Mouse (Mus musculus) forebrain, embryonic 15.5 days (tissue): ENCODE measurements around the gene Krtap5-3. TPM values are rescaled to one million over a fixed set of nuclear protein-coding genes. Genes with fewer than 3 reads are reported as not detected.
"Not testable (repeated sequence)": the region's sequence is repeated elsewhere in the genome, so short reads cannot be mapped to it uniquely, and the experiment has no call there.

Source experiments
- ATAC-seq: fragments of 200-750 bp; cut with Nextera tagmentation; replicated peaks from 2 replicates; pipeline ENCODE4 v1.8.0; 2017; ENCODE audit warnings: mild to moderate bottlenecking, moderate TSS enrichment, moderate library complexity
- H3K27ac ChIP-seq: fragments of 300-500 bp; sonication (generic); replicated peaks from 2 replicates; pipeline ENCODE4 v1.5.1; 2015; ENCODE audit warnings: mild to moderate bottlenecking, inconsistent platforms
- H3K27me3 ChIP-seq: fragments of 300-500 bp; sonication (generic); 2 replicates; pipeline ENCODE4 v1.6.1; 2015; ENCODE audit warnings: inconsistent platforms
- H3K36me3 ChIP-seq: fragments of 300-500 bp; sonication (generic); 2 replicates; pipeline ENCODE4 v1.6.1; 2015; ENCODE audit warnings: mild to moderate bottlenecking, inconsistent platforms
- H3K4me1 ChIP-seq: fragments of 300-500 bp; sonication (generic); 2 replicates; pipeline ENCODE4 v1.6.1; 2015; ENCODE audit warnings: inconsistent platforms
- H3K4me2 ChIP-seq: fragments of 300-500 bp; sonication (generic); replicated peaks from 2 replicates; pipeline ENCODE4 v1.6.1; 2015; ENCODE audit warnings: mild to moderate bottlenecking, inconsistent platforms
- H3K4me3 ChIP-seq: fragments of 300-500 bp; sonication (generic); 2 replicates; pipeline ENCODE4 v1.5.1; 2015; ENCODE audit warnings: mild to moderate bottlenecking, inconsistent platforms
- H3K9ac ChIP-seq: fragments of 300-500 bp; sonication (generic); replicated peaks from 2 replicates; pipeline ENCODE4 v1.6.1; 2015; ENCODE audit warnings: mild to moderate bottlenecking, inconsistent platforms
- H3K9me3 ChIP-seq: fragments of 300-500 bp; sonication (generic); 2 replicates; pipeline ENCODE4 v1.6.1; 2016; ENCODE audit warnings: inconsistent platforms
- WGBS: fragments of 180-500 bp; shearing (Covaris S2); methylation state at CpG from one replicate; pipeline ENCODE4 v1.1.7; 2015; ENCODE audit warnings: mixed read lengths; 5-methylcytosine and 5-hydroxymethylcytosine counted together
- polyA plus RNA-seq: library from polyadenylated mRNA; unstranded; fragments of >200 nt; fragmentation: Nextera tagmentation; extraction: Ambion mirVana; gene quantifications from 2 replicates; pipeline ENCODE4 v1.2.1, GENCODE M21; 2015

Gene Krtap5-3
- polyA plus RNA-seq = not detected in 2 replicates

DNA sequence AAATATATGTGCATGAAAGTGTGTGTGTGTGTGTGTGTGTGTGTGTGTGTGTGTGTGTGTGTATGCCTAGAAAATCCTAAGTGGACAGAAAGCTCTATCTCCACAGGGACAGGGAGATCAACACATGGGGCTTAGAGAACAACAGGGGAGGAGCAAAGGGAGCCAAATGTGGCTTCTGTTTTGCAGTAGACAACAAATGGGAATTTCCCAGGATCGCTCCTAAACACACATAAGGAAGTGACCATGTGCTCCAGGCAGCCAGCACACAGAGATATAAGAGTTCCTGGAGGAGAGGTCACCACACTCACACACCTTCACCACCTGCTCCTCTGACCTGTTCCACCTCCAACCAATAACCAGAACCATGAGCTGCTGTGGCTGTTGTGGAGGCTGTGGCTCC lies at the start of gene Krtap5-3:
Krtap5-3 (plus strand) TSS at position 301 of the 400 bp plus-strand sequence.
- H3K9ac ChIP-seq = no peak within 1 kb of the TSS
- no peaks in the 10 kb centered on the region for H3K9me3 ChIP-seq
- H3K36me3 ChIP-seq = no peaks in the 10 kb centered on the region
- WGBS = 76% methylated on average over 1 of the region's 1 CpGs
- no peaks in the 10 kb centered on the region for H3K4me1 ChIP-seq
- H3K4me2 ChIP-seq = no peak within 1 kb of the TSS
- no peak within 1 kb of the TSS for H3K4me3 ChIP-seq
- H3K27me3 ChIP-seq = no peaks in the 10 kb centered on the region
- no peak for ATAC-seq
- H3K27ac ChIP-seq = no peak within 1 kb of the TSS

DNA sequence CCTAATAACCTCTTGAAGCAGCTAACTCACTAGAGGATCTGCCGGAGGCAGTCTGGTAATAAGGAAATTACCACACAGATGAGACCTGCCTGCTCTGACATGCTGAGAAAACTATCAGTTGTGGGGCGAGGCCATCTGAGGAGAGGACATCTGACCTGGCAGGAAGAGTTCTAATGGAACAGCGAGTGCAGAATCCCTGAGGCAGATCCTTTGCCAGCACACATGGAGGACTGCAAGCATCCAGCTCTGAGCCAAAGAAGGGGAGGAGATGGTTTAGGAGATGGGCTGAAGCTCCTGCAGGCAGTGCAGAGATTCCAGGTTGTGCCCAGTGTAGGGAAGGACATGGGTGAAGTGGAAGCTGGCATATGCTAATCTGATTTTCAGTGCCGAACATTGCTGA lies 49.0 kb upstream of the Krtap5-3 start:
- 85% methylated on average over 4 of the region's 4 CpGs for WGBS
- Histone ChIP-seq H3K36me3 (no peaks in the 10 kb centered on the region), H3K4me2 (no peak overlapping the region), H3K27me3 (no peaks in the 10 kb centered on the region), H3K9me3 (no peaks in the 10 kb centered on the region), H3K4me3 (no peak overlapping the region), H3K4me1 (no peaks in the 10 kb centered on the region), H3K27ac (no peak overlapping the region), H3K9ac (no peak overlapping the region)
- ATAC-seq = no peak

DNA sequence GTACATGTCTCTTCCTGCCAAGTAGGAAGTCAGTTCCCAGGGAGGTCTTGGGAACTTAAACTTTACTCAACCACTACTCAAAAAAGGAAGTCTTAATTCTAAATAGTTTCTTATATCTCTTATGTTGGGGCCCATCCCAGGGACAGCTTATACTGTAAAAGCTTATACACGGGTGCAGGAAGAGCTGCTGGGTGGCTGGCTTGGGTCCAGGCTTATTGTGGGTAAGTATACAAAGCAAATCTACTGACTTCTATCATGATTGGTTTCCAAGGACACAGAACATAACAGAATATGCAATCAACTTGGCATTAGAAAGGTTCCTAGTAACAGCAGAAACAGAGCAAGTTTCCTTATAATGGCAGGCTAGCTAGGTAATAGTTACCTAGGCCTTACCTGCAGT lies 45.9 kb upstream of the Krtap5-3 start:
- Histone ChIP-seq H3K4me1 (no peaks in the 10 kb centered on the region), H3K27ac (no peak overlapping the region), H3K9ac (no peak overlapping the region), H3K4me3 (no peak overlapping the region), H3K36me3 (no peaks in the 10 kb centered on the region), H3K27me3 (no peaks in the 10 kb centered on the region), H3K4me2 (no peak overlapping the region), H3K9me3 (no peaks in the 10 kb centered on the region)
- WGBS = 48% methylated on average over 1 of the region's 1 CpGs
- no peak for ATAC-seq

DNA sequence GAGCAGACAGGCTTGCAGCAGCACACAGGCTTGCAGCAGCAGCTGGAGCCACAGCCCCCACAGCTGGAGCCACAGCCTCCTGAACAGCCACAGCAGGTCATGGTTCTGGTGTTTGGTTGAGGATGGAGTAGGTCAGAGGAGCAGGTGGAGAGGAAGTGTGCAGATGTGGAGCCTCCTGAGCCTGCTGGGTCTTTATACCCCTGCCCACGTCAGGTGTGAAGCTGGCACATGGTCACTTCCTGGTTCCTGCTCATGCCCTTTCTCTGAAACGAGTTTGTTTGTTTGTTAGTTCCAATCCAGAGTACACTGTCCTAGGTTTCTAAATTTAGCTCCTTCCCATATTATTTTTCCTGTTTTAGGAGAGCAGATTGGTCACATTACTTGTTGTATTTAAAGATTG lies 44.2 kb upstream of the Krtap5-3 start, which contains the start of gene Gm29735:
Gm29735 (minus strand) TSS at position 101 of the 400 bp plus-strand sequence.
- not testable (repeated sequence) for H3K4me1 ChIP-seq, H3K9ac ChIP-seq, H3K27ac ChIP-seq, H3K4me3 ChIP-seq, ATAC-seq, H3K27me3 ChIP-seq, H3K36me3 ChIP-seq, H3K4me2 ChIP-seq, H3K9me3 ChIP-seq
- 53% methylated on average over 2 of the region's 2 CpGs for WGBS

DNA sequence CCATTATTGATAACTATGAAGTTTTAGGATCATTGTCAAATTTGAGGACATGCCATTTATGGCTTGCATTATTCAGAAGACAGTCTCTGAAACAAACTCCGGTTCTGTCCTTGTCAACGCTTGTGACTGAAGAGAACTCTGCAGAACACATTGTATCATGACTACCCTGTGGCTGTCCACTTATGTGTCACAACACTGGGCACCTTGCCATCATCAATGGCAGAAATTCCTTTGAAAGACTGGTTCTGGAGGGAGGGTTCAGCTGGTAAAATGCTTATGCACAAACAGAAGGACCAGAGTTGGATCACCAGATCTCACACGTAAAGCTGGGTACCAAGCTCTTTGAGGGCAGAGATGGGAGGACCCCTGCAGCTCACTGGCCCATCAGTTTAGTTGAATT lies 41.8 kb upstream of the Krtap5-3 start:
- no peaks in the 10 kb centered on the region for H3K4me1 ChIP-seq
- ATAC-seq = no peak
- no peak overlapping the region for H3K4me2 ChIP-seq
- H3K36me3 ChIP-seq = no peaks in the 10 kb centered on the region
- H3K4me3 ChIP-seq = no peak overlapping the region
- no peak overlapping the region for H3K9ac ChIP-seq
- 87% methylated on average over 3 of the region's 3 CpGs for WGBS
- no peaks in the 10 kb centered on the region for H3K9me3 ChIP-seq
- no peak overlapping the region for H3K27ac ChIP-seq
- H3K27me3 ChIP-seq = no peaks in the 10 kb centered on the region

DNA sequence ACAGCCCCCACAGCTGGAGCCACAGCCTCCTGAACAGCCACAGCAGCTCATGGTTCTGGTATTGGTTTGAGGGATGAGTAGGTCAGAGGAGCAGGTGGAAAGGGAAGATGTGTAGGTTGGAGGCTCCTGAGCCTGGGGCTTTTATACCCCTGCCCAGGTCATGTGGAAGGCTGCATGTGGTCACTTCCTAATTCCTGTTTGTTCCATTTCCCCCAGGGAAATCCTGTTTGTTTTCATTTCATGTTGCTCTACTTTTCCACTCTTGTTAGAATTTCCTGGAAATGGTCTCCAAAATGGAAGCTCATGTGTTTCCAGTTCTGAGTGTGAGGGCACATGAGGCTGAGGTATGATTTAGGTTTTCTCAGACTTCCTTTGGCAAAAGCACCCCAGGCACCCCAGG lies 35.5 kb upstream of the Krtap5-3 start, which contains the start of gene Gm4553:
Gm4553 (minus strand) TSS at position 101 of the 400 bp plus-strand sequence.
- H3K4me3 ChIP-seq, H3K27me3 ChIP-seq, H3K36me3 ChIP-seq, H3K4me1 ChIP-seq, ATAC-seq, H3K4me2 ChIP-seq, H3K9ac ChIP-seq, H3K9me3 ChIP-seq, H3K27ac ChIP-seq: not testable (repeated sequence)

DNA sequence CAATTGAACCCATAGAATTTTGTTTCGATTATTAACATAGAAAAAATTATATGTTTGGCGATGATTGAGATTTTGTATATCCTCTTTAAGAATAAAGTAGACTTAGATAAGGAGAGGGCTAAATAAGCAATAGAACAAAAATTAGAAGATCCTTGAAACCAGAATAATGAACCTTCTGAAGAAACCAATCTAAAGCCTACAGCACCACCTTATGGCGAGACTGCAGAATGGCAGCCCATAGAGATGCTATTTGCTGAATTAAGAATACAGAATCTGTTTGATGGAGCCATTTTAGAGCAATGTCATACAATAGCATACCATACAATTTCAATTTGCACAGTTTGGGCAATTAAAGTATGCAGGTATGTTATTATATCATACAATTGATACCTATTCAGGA lies 31.3 kb upstream of the Krtap5-3 start:
- H3K9me3 ChIP-seq = no peaks in the 10 kb centered on the region
- no peak for ATAC-seq
- no peaks in the 10 kb centered on the region for H3K36me3 ChIP-seq
- H3K27me3 ChIP-seq = no peaks in the 10 kb centered on the region
- no peak overlapping the region for H3K9ac ChIP-seq
- no peaks in the 10 kb centered on the region for H3K4me1 ChIP-seq
- H3K4me2 ChIP-seq = no peak overlapping the region
- H3K4me3 ChIP-seq = no peak overlapping the region
- WGBS = 53% methylated on average over 3 of the region's 3 CpGs
- no peak overlapping the region for H3K27ac ChIP-seq

DNA sequence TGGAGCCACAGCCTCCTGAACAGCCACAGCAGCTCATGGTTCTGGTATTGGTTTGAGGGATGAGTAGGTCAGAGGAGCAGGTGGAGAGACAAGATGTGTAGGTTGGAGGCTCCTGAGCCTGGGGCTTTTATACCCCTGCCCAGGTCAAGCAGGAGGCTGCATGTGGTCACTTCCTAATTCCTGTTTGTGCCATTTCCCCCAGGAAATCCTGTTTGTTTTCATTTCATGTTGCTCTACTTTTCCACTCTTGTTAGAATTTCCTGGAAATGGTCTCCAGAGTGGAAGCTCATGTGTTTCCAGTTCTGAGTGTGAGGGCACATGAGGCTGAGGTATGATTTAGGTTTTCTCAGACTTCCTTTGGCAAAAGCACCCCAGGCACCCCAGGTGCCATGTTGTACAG lies 25.3 kb upstream of the Krtap5-3 start, which contains the start of gene Krtap5-2:
Krtap5-2 (minus strand) TSS at position 101 of the 400 bp plus-strand sequence.
- H3K27me3 ChIP-seq, H3K9me3 ChIP-seq, H3K4me3 ChIP-seq, H3K36me3 ChIP-seq, ATAC-seq, H3K27ac ChIP-seq, H3K4me2 ChIP-seq, H3K9ac ChIP-seq, H3K4me1 ChIP-seq: not testable (repeated sequence)

DNA sequence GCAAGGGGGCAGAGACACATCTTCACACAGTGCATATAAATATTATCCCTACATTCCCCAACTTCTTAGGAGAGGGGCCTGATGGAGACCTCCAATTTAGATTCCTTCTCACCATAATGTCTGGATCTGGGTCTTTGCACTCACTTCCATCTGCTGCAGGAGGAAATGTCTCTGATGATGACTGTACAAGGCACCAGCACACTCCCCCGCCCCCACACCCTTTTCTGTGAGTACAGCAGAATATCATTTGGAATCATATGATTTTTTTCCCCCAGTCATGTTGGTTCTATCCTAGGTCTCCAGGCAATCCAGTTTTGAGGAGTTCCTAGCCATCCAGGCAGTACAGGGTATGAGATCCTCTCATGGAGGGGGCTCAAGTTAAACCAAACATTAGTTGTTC lies 22.5 kb upstream of the Krtap5-3 start:
- Histone ChIP-seq H3K4me1 (no peaks in the 10 kb centered on the region), H3K36me3 (no peaks in the 10 kb centered on the region), H3K27ac (no peak overlapping the region), H3K27me3 (no peaks in the 10 kb centered on the region), H3K9me3 (no peaks in the 10 kb centered on the region), H3K4me2 (no peak overlapping the region), H3K4me3 (no peak overlapping the region), H3K9ac (no peak overlapping the region)
- ATAC-seq = no peak
- 69% methylated on average over 1 of the region's 1 CpGs for whole genome bisulfite sequencing

DNA sequence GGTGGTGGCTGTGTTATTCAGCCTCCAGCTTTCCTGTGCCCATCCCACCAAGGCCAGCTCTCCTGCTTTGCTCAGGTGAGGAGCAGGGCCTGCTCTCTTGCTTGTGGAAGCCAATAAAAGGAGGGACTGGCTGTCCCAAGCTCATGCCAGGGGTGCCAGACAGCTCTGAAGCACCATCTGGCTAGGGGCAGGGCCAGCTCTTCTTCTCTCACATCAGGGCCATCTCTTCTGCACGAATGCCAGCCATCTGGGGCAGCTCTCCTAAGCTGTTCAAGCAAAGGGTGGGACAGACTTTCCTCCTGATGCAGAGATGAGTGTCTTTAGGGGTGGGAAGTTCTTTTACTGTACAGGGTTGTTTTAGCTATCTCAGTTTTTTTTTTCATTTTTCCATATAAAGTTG lies 20.1 kb upstream of the Krtap5-3 start:
- Histone ChIP-seq H3K4me3 (no peak overlapping the region), H3K4me1 (no peaks in the 10 kb centered on the region), H3K27me3 (no peaks in the 10 kb centered on the region), H3K9ac (no peak overlapping the region), H3K36me3 (no peaks in the 10 kb centered on the region), H3K9me3 (no peaks in the 10 kb centered on the region), H3K27ac (no peak overlapping the region), H3K4me2 (no peak overlapping the region)
- 43% methylated on average over 1 of the region's 1 CpGs for WGBS
- no peak for ATAC-seq

DNA sequence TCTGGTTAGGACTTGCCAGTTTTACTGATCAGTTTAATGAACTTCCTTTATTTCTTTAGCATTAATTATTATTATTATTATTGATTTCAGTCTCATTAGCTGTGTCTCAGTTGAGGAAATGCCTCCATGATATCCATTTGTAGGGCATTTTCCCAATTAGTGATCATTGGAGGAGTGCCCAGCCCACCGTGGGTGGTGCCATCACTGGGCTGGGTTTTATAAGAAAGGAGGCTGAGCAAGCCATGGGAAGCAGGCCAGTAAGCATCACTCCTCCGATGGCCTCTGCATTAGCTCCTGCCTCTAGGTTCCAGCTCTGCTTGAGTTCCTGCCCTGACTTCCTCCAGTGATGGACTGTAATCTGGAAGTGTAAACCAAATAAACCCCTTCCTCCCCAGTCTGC lies 13.0 kb upstream of the Krtap5-3 start:
- WGBS = 31% methylated on average over 2 of the region's 2 CpGs
- H3K4me2 ChIP-seq = no peak overlapping the region
- H3K36me3 ChIP-seq = no peaks in the 10 kb centered on the region
- no peaks in the 10 kb centered on the region for H3K27me3 ChIP-seq
- ATAC-seq = no peak
- no peak overlapping the region for H3K27ac ChIP-seq
- no peak overlapping the region for H3K9ac ChIP-seq
- H3K4me3 ChIP-seq = no peak overlapping the region
- no peaks in the 10 kb centered on the region for H3K9me3 ChIP-seq
- H3K4me1 ChIP-seq = no peaks in the 10 kb centered on the region

DNA sequence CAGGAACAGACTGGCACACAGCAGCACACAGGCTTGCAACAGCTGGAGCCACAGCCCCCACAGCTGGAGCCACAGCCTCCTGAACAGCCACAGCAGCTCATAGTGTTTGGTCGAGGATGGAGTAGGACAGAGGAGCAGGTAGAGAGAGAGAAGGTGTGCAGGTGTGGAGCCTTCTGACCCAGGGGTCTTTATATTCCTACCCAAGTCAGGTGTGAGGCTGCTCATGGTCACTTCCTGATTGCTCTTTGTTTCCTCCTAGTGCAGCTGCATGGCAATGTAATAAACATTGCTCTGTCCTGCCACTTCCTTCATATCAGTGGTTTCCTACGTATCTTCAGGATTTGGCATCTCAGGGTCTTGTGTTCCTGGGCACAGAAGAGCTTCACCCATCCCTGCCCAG lies 10.9 kb upstream of the Krtap5-3 start, which contains the start of gene Gm10153:
Gm10153 (minus strand) TSS at position 101 of the 400 bp plus-strand sequence.
- H3K4me3 ChIP-seq = no peak within 1 kb of the TSS
- no peaks in the 10 kb centered on the region for H3K27me3 ChIP-seq
- WGBS = 47% methylated on average over 2 of the region's 2 CpGs
- H3K9me3 ChIP-seq = no peaks in the 10 kb centered on the region
- H3K27ac ChIP-seq = no peak within 1 kb of the TSS
- H3K36me3 ChIP-seq = no peaks in the 10 kb centered on the region
- no peaks in the 10 kb centered on the region for H3K4me1 ChIP-seq
- no peak within 1 kb of the TSS for H3K4me2 ChIP-seq
- no peak within 1 kb of the TSS for H3K9ac ChIP-seq
- ATAC-seq = no peak

DNA sequence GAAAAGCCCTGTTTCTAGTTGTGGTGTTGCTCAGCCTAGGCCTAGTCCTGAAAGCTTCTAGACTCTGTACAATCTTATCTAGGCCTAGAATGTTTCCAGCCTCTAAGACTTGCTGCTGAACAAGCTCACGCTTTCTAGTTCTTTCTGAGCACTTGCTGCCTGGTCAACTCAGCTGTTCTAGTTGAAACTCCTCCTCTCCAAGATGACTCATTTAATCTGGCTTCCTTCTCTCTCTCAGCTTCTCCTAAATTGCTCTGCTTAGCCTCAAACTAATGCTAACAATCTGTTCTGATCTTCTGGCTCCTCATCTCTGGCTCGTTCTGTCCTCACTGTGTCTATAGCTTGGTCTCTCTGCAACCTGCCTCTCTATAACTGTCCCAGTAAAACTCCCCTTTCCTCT lies 2.4 kb upstream of the Krtap5-3 start:
- no peak overlapping the region for H3K9ac ChIP-seq
- H3K4me3 ChIP-seq = no peak overlapping the region
- H3K4me1 ChIP-seq = no peaks in the 10 kb centered on the region
- H3K27me3 ChIP-seq = no peaks in the 10 kb centered on the region
- no peak for ATAC-seq
- H3K4me2 ChIP-seq = no peak overlapping the region
- H3K27ac ChIP-seq = no peak overlapping the region
- WGBS = 82% methylated on average over 2 of the region's 2 CpGs
- H3K36me3 ChIP-seq = no peaks in the 10 kb centered on the region
- no peaks in the 10 kb centered on the region for H3K9me3 ChIP-seq
